8 mouse cellular contexts compared by ENCODE assay signal in the genomic region with DNA sequence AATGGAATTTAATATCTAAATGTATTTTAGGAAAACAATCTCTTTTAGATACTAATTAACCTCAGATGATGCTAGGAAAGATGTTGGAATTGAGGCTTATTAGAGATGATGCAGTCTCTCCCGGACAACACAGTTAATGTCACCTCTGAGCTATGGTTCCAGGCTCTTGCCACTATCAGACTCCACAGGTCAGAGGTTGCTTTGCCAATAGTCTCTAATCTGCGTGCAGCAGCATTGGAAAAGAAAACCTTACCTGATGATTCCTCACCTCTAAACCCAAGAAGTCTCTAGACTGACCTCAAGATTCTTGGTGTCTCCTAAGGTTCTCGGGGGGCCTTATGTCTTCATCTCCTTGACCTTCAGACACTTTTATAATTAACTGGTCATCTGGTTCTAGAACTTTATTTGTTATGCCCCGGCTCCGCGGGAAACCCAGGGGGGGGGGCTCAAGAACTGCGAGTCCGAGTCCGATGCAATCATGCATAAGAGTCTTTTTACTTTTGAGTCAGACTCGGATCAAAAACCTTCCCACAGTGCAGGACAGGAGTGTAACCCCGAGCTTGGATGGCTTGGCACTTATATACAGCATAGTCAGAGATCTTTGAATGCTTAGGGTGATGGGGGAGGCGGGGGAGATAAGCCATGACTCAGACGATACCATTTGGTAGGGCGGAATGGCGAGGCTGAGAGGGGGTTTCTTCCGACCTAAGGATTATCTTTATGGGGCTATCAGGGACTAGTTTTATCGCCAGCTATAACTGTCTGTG.
DNase-seq lines count a peak whose midpoint lies in the region; ATAC-seq and TF ChIP-seq lines count a peak whose summit lies in the region.

No protein-coding gene starts in this region.

- H3K9ac ChIP-seq in stomach, embryonic 14.5 days (replicated peaks; ENCODE audit: low read depth, low read length), result no peak overlapping the region
- no peak overlapping the region for H3K9ac ChIP-seq in stomach, postnatal 0 days (ENCODE audit: low read length)
- peak overlapping the region; percentile 53 for H3K9ac ChIP-seq in liver, embryonic 14.5 days (replicated peaks)

- DNase-seq in frontal cortex, adult 2 months (ENCODE audit: extremely low spot score in 1 of 2, low spot score in 1 of 2), result no peak
- no peak for DNase-seq in stomach, postnatal 0 days (ENCODE audit: low spot score)
- no peak for DNase-seq in liver, embryonic 14.5 days (ENCODE audit: low read depth in 3 of 3, low spot score in 3 of 3)
- DNase-seq in yolk sac, embryonic 10.5 days (ENCODE audit: low spot score), result peak; percentile 4
- DNase-seq in adipocyte (ENCODE audit: low spot score), result no peak

- WGBS in stomach, embryonic 14.5 days, result 9% methylated on average over 17 of the region's 17 CpGs
- 18% methylated on average over 17 of the region's 17 CpGs for WGBS in stomach, postnatal 0 days
- 9% methylated on average over 17 of the region's 17 CpGs for WGBS in liver, embryonic 14.5 days (ENCODE audit: insufficient replicate concordance)

- H3K4me2 ChIP-seq in stomach, embryonic 14.5 days (replicated peaks; ENCODE audit: low read depth, low read length), result peak overlapping the region; percentile 37
- no peak overlapping the region for H3K4me2 ChIP-seq in stomach, postnatal 0 days (replicated peaks; ENCODE audit: low read depth)
- H3K4me2 ChIP-seq in liver, embryonic 14.5 days (ENCODE audit: low read depth), result peak overlapping the region; percentile 51

- TF ChIP-seq EP300 in stomach, postnatal 0 days (optimal IDR thresholded peaks at IDR 0.05), result no peak
- no peak for TF ChIP-seq EP300 in liver, embryonic 14.5 days (IDR thresholded peaks at IDR 0.05; ENCODE audit: low read depth)

- H3K27ac ChIP-seq in stomach, embryonic 14.5 days (ENCODE audit: low read length), result no peak overlapping the region
- no peak overlapping the region for H3K27ac ChIP-seq in stomach, postnatal 0 days (replicated peaks)
- H3K27ac ChIP-seq in liver, embryonic 14.5 days, result no peak overlapping the region

- ATAC-seq in frontal cortex, adult (ENCODE audit: low TSS enrichment), result peak; percentile 76
- no peak for ATAC-seq in stomach, embryonic 14.5 days (ENCODE audit: insufficient number of reproducible peaks, insufficient read depth, low FRiP score, low read depth)
- ATAC-seq in stomach, postnatal 0 days (ENCODE audit: low FRiP score, low TSS enrichment), result no peak
- peak; percentile 88 for ATAC-seq in liver, embryonic 14.5 days (ENCODE audit: insufficient read depth)
- no peak for ATAC-seq in CD4-positive, CD25-positive, alpha-beta regulatory T cell, adult 4 months

- no peak for TF ChIP-seq CTCF in stomach, postnatal 0 days (IDR thresholded peaks at IDR 0.05; ENCODE audit: low read depth)
- no peak for TF ChIP-seq CTCF in liver, embryonic 14.5 days (IDR thresholded peaks at IDR 0.05; ENCODE audit: low read depth)

- H3K27me3 ChIP-seq in stomach, embryonic 14.5 days (ENCODE audit: control insufficient read depth, insufficient read depth, low read length), result no peaks in the 10 kb centered on the region
- no peaks in the 10 kb centered on the region for H3K27me3 ChIP-seq in stomach, postnatal 0 days (ENCODE audit: control insufficient read depth, insufficient read depth, low read length)
- H3K27me3 ChIP-seq in liver, embryonic 14.5 days (ENCODE audit: control insufficient read depth, insufficient read depth, low read length), result peaks cover 9% of the 10 kb centered on the region

- H3K36me3 ChIP-seq in stomach, embryonic 14.5 days (ENCODE audit: control insufficient read depth, insufficient read depth, low read length), result no peaks in the 10 kb centered on the region
- H3K36me3 ChIP-seq in stomach, postnatal 0 days (ENCODE audit: control insufficient read depth, insufficient read depth, low read length), result no peaks in the 10 kb centered on the region
- no peaks in the 10 kb centered on the region for H3K36me3 ChIP-seq in liver, embryonic 14.5 days (replicated peaks; ENCODE audit: control insufficient read depth, insufficient read depth, low read depth)

- peaks cover 3% of the 10 kb centered on the region; the same call in 1 of the 2 replicates for H3K4me1 ChIP-seq in stomach, embryonic 14.5 days (ENCODE audit: control insufficient read depth, insufficient read depth, low read length)
- no peaks in the 10 kb centered on the region for H3K4me1 ChIP-seq in stomach, postnatal 0 days (replicated peaks; ENCODE audit: control insufficient read depth, insufficient read depth)
- peaks cover 12 to 17% of the 10 kb centered on the region in 2 experiments; a peak in 3 of 4 replicates for H3K4me1 ChIP-seq in liver, embryonic 14.5 days (replicated peaks; ENCODE audit: control insufficient read depth in 2 of 2, insufficient read depth in 2 of 2, low read length in 1 of 2)

- H3K9me3 ChIP-seq in stomach, embryonic 14.5 days (ENCODE audit: control insufficient read depth, low read depth, low read length), result no peaks in the 10 kb centered on the region
- no peaks in the 10 kb centered on the region for H3K9me3 ChIP-seq in stomach, postnatal 0 days (ENCODE audit: control insufficient read depth, low read length)
- H3K9me3 ChIP-seq in liver, embryonic 14.5 days (ENCODE audit: control insufficient read depth, low read length), result no peaks in the 10 kb centered on the region

- peak overlapping the region; percentile 9; the same call in 1 of the 2 replicates for H3K4me3 ChIP-seq in stomach, embryonic 14.5 days (ENCODE audit: low read depth, low read length)
- no peak overlapping the region for H3K4me3 ChIP-seq in stomach, postnatal 0 days (ENCODE audit: low read depth, low read length)
- H3K4me3 ChIP-seq in liver, embryonic 14.5 days (ENCODE audit: insufficient read depth in 1 of 2, low read depth in 2 of 2, low read length in 2 of 2), result peak overlapping the region; percentile 26 to 34; a peak in 3 of 4 replicates

Comparison
In these comparisons a context has a peak if more than half of its experiments do, and no peak if none do; other contexts are left out.
1. ATAC-seq: peak in frontal cortex, adult (single experiment) and liver, embryonic 14.5 days (single experiment); none in stomach, embryonic 14.5 days (single experiment), stomach, postnatal 0 days (single experiment) and CD4-positive, CD25-positive, alpha-beta regulatory T cell, adult 4 months (single experiment).